Mouse (Mus musculus): ENCODE measurements around the gene Psme3.

GRCm38 (mm10) chr11:101330371-101330924 lies 14.4 kb downstream of the Psme3 start, which contains the start of gene Aoc3:
- TF ChIP-seq POLR2A (IDR thresholded peaks at IDR 0.05; ENCODE audit: borderline replicate concordance, low read depth, low read length) (no peak), CTCF (IDR thresholded peaks at IDR 0.05; ENCODE audit: low read depth, low read length) (no peak)
